Mouse (Mus musculus) small intestine, adult 2 months (tissue): ENCODE data around the gene Cmtr1. TPM values are rescaled to one million over a fixed set of nuclear protein-coding genes. Genes with fewer than 3 reads are reported as not detected.

ENCODE experiments used
- H3K27ac ChIP-seq: fragments of 200-500 bp; 2 replicates; pipeline ENCODE4 v1.5.1; 2012; ENCODE audit warnings: low read depth, low read length, control low read depth, inconsistent platforms; ENCODE audit not compliant: insufficient read depth
- H3K27me3 ChIP-seq: fragments of 200-500 bp; 2 replicates; pipeline ENCODE4 v1.6.1; 2012; ENCODE audit warnings: mild to moderate bottlenecking, moderate library complexity, low read length, inconsistent platforms; ENCODE audit not compliant: control insufficient read depth, insufficient read depth
- H3K36me3 ChIP-seq: fragments of 200-500 bp; 2 replicates; pipeline ENCODE4 v1.6.1; 2012; ENCODE audit warnings: mild to moderate bottlenecking, low read length, control low read depth, inconsistent platforms; ENCODE audit not compliant: control insufficient read depth, insufficient read depth
- H3K4me1 ChIP-seq: fragments of 200-500 bp; 2 replicates; pipeline ENCODE4 v1.6.1; 2012; ENCODE audit warnings: low read length, inconsistent platforms, mixed read lengths; ENCODE audit not compliant: control insufficient read depth, insufficient read depth, insufficient read length
- H3K4me3 ChIP-seq: fragments of 200-500 bp; 2 replicates; pipeline ENCODE4 v1.5.1; 2012; ENCODE audit warnings: low read depth, mild to moderate bottlenecking, control low read depth, inconsistent platforms, low read length, moderate library complexity
- CTCF ChIP-seq: fragments of 200-500 bp; IDR thresholded peaks from 2 replicates; pipeline ENCODE4 v1.5.1; 2012; ENCODE audit warnings: low read depth, mild to moderate bottlenecking, control low read depth, inconsistent platforms, low read length, moderate library complexity, mixed read lengths; ENCODE audit not compliant: insufficient replicate concordance, insufficient read length; ENCODE audit errors: extremely low read depth
- POLR2A ChIP-seq: fragments of 200-500 bp; IDR thresholded peaks from 2 replicates; pipeline ENCODE4 v1.6.1; 2012; ENCODE audit warnings: low read depth, mild to moderate bottlenecking, control low read depth, inconsistent platforms, low read length, moderate library complexity
- WGBS: fragments of 180-500 bp; shearing (Covaris S2); methylation state at CpG from one replicate; pipeline ENCODE4 v1.1.7; 2018; 5-methylcytosine and 5-hydroxymethylcytosine counted together
- polyA plus RNA-seq: library from polyadenylated mRNA; depleted of rRNA; stranded (reverse); fragments of >200 nt; gene quantifications from 2 replicates; pipeline ENCODE4 v1.2.3, GENCODE M21; 2012

Gene Cmtr1
- polyA plus RNA-seq, 1 experiment, result 11.7 TPM

GRCm38 (mm10) chr17:29671021-29671420 is 10.6 kb downstream of the Cmtr1 start:
- peaks cover 34% of the 10 kb centered on the region for H3K36me3 ChIP-seq
- H3K27me3 ChIP-seq, result no peaks in the 10 kb centered on the region
- H3K27ac ChIP-seq, result no peak overlapping the region
- no peak overlapping the region for H3K4me3 ChIP-seq
- WGBS, result 72% methylated on average over 2 of the region's 2 CpGs
- TF ChIP-seq POLR2A (no peak), CTCF (no peak)
- no peaks in the 10 kb centered on the region; the same call in 1 of the 2 replicates for H3K4me1 ChIP-seq

DNA sequence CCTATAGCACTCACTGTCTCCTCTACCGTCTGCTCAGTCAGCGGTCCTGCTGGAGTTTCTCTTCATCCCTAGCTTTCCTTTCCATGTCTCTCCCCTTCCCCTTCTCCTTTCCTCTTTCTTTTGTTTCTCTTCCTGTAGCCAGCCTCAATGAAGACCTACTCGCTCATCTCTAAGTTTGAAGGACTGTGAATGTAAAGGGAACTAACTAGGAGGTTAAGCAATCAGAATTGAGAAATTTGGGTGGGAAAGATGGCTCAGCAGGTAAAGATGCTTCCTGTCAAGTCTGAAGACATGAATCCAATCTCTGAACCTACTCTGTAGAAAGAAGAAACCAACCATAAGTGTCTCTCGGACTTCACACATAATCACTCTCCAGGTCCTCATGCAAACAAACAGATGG is 12.9 kb downstream of the Cmtr1 start:
- TF ChIP-seq POLR2A (no peak), CTCF (no peak)
- WGBS, result 88% methylated on average over 4 of the region's 4 CpGs
- no peak overlapping the region for H3K4me3 ChIP-seq
- no peak overlapping the region for H3K27ac ChIP-seq
- H3K4me1 ChIP-seq, result no peaks in the 10 kb centered on the region; the same call in 1 of the 2 replicates
- H3K36me3 ChIP-seq, result peaks cover 47% of the 10 kb centered on the region
- H3K27me3 ChIP-seq, result no peaks in the 10 kb centered on the region

- TF ChIP-seq POLR2A (no peak), CTCF (no peak)
- Histone ChIP-seq H3K27me3 (no peaks in the 10 kb centered on the region), H3K36me3 (peaks cover 84% of the 10 kb centered on the region), H3K4me3 (no peak overlapping the region), H3K4me1 (no peaks in the 10 kb centered on the region), H3K27ac (no peak overlapping the region)
- 85% methylated on average over 8 of the region's 8 CpGs for WGBS
These were observed 18.1 kb downstream of the Cmtr1 start for GRCm38 (mm10) chr17:29678526-29678925.

DNA sequence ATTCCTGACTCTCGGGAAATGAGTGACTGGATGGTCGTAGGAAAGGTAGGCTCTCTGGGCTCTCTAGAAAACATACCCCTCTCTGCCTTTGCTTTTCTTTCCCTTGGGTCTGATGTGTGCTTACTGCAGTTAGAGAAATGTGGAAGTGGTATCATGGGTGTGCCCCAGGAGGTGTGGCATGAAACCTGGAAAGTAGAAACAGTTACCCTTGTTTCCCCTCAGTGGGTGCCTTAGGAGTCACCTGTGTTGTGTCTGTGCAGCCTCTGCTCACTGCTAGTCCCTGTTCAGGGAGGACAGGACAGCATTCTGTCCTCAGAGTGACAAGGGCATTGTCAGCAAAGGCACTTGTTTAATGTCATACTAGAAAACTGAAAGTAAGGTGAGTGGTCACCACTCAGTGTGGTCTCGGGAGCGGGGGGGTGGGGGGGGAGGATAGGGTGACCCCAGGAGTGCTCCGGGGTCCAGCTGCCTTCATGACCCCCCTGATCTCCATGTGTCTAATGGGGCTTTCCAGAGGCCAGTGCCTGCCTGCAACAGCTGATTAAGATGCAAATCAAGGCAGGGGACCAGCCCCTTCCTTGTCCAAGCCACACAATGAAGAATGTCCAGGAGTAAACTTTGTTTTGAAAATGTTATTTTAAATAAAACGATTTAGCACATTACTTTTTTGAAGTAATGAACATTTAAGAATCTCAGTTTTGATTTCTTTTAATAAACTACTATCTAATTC is 18.8 kb downstream of the Cmtr1 start:
- Histone ChIP-seq H3K4me1 (no peaks in the 10 kb centered on the region), H3K4me3 (no peak overlapping the region), H3K36me3 (peaks cover 84% of the 10 kb centered on the region), H3K27me3 (no peaks in the 10 kb centered on the region), H3K27ac (no peak overlapping the region)
- 86% methylated on average over 6 of the region's 6 CpGs for WGBS
- no peak for TF ChIP-seq POLR2A
- no peak for TF ChIP-seq CTCF

GRCm38 (mm10) chr17:29680174-29680573 is 19.8 kb downstream of the Cmtr1 start:
- no peak overlapping the region for H3K4me3 ChIP-seq
- H3K36me3 ChIP-seq, result peaks cover 83% of the 10 kb centered on the region
- no peak for TF ChIP-seq POLR2A
- no peak overlapping the region for H3K27ac ChIP-seq
- WGBS, result 93% methylated on average over 2 of the region's 2 CpGs
- no peaks in the 10 kb centered on the region for H3K27me3 ChIP-seq
- H3K4me1 ChIP-seq, result no peaks in the 10 kb centered on the region

DNA sequence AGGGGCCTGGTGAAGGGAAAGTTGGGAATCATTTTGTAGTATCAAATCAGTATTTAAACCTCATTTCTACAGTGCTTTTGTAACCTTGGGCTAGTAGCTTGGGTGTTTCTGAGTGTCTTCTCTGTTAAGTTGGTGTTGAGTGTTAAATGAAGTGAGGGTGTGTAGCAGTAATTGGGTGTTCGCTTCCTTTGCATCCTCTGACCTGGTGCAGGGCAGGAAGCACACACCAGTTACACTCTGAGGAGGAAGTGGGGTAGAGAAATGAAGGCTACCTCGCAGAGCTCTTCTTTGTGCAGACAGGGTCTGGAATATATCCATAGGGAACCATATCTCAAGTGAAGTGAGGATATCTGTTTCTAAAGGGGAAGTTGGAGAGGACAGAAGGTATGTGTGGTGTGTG is 20.5 kb downstream of the Cmtr1 start:
- H3K4me1 ChIP-seq, result no peaks in the 10 kb centered on the region
- TF ChIP-seq POLR2A, result no peak
- no peak for TF ChIP-seq CTCF
- H3K27ac ChIP-seq, result no peak overlapping the region
- peaks cover 84% of the 10 kb centered on the region for H3K36me3 ChIP-seq
- WGBS, result 77% methylated on average over 2 of the region's 2 CpGs
- no peak overlapping the region for H3K4me3 ChIP-seq
- no peaks in the 10 kb centered on the region for H3K27me3 ChIP-seq

DNA sequence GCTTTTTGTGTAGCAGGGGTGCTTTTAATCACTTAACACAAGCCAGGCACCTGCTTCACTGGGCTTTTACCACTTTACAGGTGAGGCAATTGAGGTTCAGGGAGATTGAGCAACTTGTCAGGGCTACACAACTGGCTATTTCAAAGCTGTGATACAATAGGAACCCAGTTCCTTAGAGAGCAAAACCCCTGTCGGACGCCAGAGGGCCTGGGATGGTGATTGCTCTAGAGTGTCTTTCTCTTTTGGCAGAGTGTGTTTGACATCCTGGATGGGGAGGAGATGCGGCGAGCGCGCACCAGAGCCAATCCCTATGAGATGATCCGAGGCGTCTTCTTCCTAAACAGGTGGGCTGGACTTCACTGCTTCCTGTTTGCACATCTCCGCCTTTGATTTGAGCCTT is 21.3 kb downstream of the Cmtr1 start:
- Histone ChIP-seq H3K4me3 (no peak overlapping the region), H3K27ac (no peak overlapping the region), H3K36me3 (peaks cover 83% of the 10 kb centered on the region), H3K27me3 (no peaks in the 10 kb centered on the region), H3K4me1 (no peaks in the 10 kb centered on the region)
- TF ChIP-seq CTCF, result no peak
- TF ChIP-seq POLR2A, result no peak
- WGBS, result 94% methylated on average over 9 of the region's 9 CpGs

- no peak overlapping the region for H3K4me3 ChIP-seq
- peaks cover 82% of the 10 kb centered on the region for H3K36me3 ChIP-seq
- H3K27ac ChIP-seq, result no peak overlapping the region
- H3K27me3 ChIP-seq, result no peaks in the 10 kb centered on the region
- WGBS, result 94% methylated on average over 7 of the region's 7 CpGs
- H3K4me1 ChIP-seq, result no peaks in the 10 kb centered on the region
- TF ChIP-seq CTCF (no peak), POLR2A (no peak)
These were observed 21.9 kb downstream of the Cmtr1 start for GRCm38 (mm10) chr17:29682261-29682660.
